Mouse (Mus musculus): Measurements from ENCODE around the gene Slc15a4. TPM values are rescaled to one million over a fixed set of nuclear protein-coding genes. Genes with fewer than 3 reads are reported as not detected.

Gene Slc15a4
- 10 to 100 TPM in 1 of 2 experiments, 1 to 10 TPM in 1; 7.1 to 12.2 TPM for total RNA-seq (2021)
- long read RNA-seq, experiment 1, transcript Slc15a4-201 (8 exons, 2,732 nt): major isoform, 17 of 25 reads
- long read RNA-seq, experiment 1, partial matches to known transcripts: 0 of 25 reads
- long read RNA-seq, experiment 1, other reads (novel, unspliced or antisense): 7 of 25 reads
- long read RNA-seq, experiment 2, transcript Slc15a4-201 (8 exons, 2,732 nt): major isoform, 24 of 32 reads
- long read RNA-seq, experiment 2, partial matches to known transcripts: 2 of 32 reads
- long read RNA-seq, experiment 2, other reads (novel, unspliced or antisense): 2 of 32 reads

DNA sequence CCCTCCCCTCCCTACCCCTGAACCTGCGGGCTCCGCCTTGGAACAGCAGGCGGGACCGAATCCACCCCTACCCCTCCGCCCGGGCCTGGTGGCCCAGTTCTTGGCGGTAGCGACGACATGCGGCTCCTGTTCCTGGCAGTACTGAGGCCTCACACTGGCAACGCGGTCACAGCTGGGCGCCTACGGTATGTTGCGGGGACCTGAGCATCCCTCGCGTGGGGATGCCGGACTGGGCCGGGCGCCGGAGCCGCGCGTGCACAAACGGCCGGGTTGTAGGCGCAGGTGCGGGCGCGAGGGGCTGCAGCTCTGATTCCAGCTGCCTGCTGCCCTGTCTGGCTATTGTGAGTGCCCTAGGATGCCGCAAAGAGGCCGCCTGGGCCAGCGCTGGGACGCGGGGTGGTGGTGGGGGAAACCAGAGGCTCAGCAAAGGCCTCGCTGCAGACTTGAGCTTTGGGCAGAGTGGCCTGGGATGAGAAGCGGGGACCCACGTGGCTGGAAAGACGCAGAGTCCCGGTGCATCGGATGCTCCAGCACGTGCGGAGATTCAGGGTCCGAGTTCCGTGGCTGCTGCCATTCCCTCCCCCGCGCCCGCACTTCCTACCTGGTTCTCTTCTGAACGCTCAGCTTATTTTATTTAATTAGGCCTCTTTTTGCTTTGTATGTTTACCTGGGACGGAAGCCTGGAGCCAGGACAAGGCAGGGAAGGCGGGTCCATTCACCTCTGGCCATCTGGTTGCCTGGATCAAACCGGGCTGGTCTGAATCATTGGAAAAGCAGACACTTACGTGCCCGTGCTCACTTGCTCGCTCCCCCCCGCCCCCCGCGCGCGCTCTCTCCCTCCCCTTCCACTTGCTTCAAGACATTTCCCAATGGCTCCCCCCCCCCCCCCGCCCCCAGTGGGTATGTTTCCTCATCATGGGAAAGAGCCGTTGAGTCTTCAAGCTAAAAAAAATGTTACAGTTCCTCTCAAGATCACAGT is at the start of gene Slc15a4, which contains the start of gene Glt1d1:
Slc15a4 (minus strand) TSS at position 731 of the 979 bp plus-strand sequence.
Glt1d1 (plus strand) TSS at position 96 of the 979 bp plus-strand sequence.
- no peak for DNase-seq

DNA sequence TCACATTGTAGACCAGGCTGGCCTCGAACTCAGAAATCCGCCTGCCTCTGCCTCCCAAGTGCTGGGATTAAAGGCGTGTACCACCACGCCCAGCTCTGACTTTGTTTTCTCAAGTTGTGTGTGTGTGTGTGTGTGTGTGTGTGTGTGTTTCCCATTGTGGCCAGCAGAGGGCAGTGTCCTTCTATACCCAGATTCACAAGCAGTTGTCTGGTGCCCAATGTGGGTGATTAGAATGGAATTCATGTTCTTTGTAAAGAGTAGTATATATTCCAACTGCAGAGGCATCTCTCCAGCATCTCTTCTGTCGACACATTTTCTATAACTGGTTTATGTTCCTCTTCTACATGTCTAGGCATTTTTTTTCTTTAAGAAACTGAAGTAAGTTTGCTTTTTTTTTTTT is 45.8 kb upstream of the Slc15a4 start:
- DNase-seq: no peak

DNA sequence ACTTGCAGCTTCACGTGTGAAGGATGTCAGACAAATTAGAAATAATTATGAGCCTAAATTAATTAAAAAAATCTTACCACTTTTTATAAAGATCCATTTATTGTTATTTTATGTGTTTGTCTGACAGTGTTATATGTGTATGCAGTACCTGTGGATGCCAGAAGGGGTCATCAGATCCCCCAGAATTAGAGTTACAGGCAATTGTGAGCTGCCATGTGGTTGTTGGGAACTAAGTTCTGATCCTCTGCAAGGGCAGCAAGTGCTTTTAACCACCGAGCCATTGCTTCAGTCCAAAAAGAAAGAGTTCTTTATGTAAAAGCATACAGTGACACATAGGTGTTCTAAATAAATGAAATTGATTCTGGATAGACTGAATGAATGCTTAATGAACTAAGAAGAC is 44.9 kb upstream of the Slc15a4 start:
- no peak for DNase-seq

DNA sequence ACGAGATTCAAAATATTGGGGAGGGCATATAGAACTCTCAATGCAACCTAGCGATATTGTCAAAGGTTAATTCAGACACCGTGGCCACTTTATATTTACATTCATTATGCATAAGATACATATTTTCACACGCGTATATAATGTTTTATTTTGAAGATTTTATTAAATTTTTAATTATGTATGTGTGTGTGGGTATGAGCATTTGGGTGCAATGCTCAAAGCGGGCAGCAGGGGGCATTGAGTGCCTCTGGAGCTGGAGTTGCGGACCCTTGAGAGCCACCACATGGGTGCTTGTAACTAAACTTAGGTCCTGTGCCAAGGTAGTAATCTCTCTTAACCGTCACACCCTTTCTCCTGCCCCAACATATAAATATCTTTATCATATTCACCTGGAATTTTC is 41.2 kb upstream of the Slc15a4 start:
- no peak for DNase-seq

DNA sequence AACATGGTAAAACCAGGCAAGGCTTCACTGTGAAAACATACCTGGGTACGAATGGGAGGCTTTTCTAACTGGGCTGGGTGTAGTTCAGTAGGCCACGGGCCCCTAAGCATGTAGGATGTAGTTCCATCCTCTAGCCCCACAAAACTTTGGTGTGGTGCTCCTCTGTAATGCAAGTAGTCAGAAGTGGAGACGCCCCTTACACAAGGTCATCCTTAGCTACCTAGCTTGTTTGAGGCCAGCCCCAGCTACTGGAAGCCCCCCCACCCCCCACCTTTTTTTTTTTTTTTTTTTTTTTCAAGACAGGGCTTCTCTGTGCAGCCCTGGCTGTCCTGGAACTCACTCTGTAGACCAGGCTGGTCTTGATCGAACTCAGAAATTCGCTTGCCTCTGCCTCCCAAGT is 28.3 kb upstream of the Slc15a4 start:
- no peak for DNase-seq

DNA sequence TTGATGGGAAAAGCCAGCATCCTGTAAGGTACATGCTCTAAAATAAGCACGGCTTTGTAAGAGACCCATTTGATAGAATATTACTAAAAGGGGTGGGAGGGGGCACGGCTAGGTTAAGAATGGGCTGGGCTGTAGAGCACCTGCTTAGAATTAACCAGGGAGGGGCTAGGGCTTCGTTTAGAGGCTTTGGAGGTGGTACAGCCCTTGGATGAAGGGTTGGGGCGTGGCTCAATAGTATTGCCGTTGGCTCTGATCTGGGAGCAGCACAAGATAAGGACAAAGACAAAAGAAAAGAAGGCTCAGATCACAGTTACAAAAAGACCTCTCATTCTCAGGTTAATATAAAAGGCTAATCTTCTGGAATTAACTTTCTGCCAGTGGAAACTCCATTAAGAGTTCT is 27.6 kb upstream of the Slc15a4 start:
- DNase-seq: no peak

DNA sequence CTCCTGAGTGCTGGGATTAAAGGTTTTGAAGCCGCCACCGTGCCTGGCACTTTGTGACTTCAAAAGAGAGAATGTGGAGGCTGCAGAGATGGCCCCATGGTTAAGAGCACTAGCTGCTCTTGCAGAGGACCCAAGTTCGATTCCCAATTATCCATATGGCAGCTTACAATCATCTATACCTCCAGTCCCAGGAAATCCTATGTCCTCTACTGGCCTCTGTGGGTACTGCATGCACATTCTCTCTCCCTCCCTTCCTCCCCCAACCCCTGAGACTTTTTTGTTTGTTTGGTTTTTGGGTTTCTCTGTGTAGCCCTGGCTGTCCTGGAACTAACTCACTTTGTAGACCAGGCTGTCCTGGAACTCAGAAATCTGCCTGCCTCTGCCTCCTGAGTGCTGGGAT is 26.6 kb upstream of the Slc15a4 start:
- no peak for DNase-seq

DNA sequence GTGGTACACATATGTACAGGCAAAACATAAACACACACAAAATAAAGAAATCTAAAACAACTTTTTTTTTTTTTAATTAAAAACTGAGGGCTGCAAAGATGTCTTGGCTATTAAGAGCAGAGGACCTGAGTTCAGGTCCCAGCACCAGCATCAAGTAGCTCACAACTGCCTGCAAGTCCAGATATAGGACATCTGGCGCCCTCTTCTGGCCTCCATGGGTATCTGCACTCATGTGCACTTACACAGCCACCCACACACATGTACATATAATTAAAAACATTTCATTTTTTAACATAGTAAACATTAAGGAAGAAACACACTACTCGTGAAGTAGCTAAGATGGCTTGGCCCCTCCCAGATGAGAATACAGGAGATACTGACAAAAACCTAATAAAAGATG is 25.6 kb upstream of the Slc15a4 start:
- no peak for DNase-seq

DNA sequence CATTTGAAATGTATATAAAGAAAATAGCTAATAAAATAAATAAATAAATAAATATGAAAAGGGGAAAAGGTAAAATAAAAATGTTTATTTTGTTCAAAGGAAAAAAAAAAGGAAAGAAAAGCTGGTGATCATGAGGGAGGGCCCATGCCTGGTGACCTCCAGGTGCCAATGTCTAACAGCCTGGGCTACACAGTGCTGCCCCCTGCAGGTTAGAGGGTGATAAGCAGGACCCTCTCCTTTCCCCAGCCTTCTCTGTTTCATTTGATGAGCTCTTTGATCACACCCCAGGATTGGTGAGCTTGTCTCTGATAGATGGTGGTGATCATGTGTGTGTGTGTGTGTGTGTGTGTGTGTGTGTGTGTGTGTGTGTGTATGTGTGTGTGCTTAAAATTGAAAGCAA is 16.4 kb upstream of the Slc15a4 start:
- DNase-seq: no peak

DNA sequence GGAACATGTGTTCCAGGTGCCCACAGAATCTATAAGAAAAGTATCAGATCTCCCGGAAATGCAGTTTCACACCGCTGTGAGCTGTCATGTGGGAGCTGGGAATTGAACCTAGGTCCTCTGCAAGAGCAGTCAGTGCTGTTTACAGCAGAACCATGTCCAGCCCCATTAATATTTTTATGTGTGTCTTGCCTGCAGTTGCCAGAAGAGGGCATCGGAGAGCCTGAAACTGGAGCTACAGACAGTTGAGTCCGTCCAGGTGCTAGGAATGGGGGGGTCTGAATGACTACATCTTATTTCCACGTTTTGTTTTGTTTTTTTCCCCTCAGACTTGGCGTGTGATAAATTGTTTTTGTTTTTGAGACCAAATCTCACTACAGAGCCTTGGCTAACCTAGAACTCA is 15.3 kb upstream of the Slc15a4 start:
- DNase-seq: no peak

DNA sequence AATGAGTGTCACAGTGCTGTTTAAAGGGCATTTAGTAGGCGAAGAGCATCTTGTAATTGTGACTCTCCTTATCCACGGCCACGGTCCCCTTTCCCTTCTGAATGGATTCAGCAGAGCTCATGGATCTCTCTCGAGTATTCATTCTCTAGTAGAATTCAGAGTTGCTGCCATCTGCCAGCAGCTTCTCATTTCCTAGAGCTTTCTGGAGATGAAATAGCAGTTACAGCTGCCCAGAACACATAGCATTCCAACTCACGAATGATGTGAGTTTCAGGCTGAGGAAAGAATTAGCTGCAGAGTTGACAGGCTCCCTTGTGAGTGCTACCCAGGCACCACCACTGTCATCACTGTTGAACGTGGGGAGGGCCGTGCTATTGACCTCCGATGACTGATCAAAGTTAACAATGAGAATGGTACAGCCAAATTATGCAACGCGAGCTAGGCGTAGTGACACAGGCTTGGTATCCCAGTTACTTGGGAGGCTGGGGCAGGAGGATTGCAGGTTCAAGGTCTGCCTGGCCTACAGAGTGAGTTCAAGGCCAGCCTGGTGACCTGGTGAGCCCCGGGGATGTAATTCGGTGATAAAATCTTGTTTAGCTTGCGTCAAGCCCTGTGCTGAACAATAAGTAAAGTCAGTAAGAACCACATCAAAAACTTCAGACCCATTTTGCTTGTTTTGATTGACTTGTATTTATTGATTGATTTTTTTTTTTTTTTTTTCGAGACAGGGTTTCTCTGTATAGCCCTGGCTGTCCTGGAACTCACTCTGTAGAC is 8.7 kb upstream of the Slc15a4 start:
- no peak for DNase-seq

DNA sequence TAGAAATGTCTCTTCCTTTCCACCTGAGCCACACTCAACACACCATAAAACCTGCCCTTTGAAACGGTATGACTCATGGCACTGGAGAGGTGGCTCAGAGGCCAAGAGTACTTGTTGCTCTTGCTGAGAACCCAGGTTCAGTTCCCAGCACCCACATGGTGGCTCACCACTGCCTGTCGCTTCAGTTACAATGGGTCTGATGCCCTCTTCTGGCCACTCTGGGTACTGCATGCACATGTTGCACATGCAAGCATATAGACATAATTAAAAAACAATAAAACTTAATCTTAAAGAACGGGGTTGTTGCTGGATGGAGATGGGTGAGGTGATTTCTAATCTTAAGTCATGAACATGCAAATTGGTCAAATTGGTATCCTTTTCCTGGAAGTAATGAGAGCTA is 7.7 kb upstream of the Slc15a4 start:
- DNase-seq: no peak

DNA sequence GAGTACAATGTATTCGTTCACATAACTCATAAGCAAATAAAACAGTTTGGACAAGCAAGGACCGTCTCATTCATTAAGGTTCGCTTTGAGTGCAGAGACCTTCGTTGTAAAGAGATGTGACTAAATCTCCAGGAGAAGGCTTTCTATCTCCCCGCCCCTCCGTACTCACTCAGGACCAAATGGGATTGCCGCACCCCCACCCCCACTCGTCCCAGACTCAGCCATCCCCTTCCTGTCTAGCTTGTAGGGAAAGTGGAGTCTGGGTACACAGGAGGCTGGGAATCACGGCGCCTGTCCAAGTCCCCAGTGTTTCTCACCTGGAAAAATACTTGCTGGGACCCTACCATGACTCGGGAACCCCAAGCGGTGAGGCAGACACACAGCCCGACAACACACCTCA is 6.9 kb upstream of the Slc15a4 start:
- no peak for DNase-seq

DNA sequence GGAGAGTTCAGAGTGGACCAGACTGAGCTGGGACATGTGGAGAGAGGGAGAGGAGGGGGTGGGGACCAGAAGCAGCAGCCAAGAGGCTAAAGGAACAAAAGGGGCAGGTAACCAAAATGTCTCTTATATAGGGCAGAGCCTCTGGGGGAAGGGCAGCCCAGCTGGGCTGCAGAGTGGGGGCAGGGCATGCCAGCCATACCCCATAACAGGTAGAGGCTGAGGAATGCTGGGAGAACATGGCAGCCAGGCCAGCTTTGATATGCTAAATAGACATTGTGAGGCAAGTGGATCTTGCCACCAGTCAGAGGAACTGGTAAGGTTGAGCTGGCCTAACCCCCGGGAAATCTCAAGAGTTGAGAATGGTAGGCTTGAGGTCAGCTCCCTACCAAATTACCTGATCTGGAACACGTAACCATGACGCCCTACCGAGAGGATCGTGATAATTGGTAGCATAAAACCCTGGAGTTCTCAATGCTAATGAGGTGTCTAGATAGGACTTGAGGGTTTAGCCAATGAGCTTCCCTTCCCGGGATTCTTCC is 6.4 kb upstream of the Slc15a4 start:
- DNase-seq: no peak

DNA sequence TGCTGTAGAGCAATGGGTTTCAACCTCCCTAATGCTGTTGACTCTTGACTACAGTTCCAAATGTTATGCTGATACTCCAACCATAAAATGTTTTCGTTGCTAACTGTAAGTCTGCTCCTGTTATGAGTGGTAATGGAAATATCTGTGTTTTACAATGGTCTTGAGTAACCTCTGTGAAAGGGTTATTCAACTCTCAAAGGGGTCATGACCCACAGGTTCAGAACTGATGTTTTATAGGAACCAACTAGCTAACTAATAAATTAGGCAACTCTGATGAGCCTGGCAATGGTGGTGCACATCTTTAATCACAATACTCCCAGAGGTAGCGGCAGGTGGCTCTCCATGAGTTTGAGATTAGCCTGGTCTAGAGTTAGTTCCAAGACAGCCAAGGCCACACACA is 5.5 kb upstream of the Slc15a4 start:
- no peak for DNase-seq

DNA sequence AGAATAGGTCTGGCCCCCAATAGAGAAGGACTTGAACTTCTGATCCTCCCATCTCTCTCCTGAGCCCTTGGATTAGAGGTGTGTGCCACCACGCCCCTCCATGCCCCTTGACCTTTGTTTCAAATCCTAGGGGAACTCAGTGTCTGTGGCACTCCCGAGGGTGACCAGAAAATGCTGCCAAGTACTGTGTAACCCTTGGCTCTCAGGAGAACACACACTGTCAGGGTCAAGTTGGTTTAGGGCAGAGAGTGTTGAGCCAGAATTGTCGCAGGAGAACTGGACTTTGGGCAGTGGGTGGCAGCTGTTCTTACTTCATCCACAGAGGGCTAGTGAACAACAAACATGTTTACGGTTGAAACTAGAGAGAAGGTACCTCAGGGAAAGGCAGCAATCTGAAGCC is 4.9 kb upstream of the Slc15a4 start:
- DNase-seq: no peak

DNA sequence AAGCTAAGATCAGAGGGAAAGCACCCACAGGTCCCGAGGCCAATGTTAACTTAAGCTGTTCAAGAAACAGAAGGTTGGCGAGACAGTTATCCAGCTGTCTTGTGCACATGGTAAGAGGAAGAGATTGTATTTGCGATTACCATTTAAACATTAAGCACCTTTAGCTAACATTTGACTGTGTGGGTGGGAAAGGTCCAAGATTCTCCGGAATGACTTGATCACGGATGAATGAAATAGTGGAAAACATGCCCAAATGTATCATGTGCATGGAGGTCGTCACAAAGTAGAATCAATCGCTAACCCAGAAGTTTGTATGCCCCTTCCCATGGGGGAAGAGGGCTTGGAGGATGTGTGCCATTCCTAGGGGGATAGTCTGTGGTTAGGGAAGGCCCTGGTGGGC is 969 bp upstream of the Slc15a4 start:
- DNase-seq: no peak

DNA sequence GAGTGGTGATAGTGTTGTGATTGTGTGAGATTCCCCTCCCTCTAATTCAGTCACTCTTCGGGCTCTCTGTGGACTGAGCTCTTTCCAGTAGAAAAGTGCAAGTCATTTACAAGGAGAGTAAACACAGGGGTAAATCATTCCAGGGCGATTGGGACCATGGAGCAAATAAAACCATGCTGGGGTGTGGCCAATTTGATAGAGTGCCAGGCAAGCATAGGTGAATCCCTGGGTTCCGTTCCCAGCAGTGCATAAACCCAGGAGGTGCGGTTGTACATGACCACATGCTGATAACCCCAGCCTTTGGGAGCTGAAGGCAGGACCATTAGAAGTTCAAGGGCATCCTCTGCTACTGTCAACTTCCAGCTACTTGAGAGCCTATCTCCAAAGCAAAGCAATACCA is 491 bp upstream of the Slc15a4 start:
- DNase-seq: no peak

DNA sequence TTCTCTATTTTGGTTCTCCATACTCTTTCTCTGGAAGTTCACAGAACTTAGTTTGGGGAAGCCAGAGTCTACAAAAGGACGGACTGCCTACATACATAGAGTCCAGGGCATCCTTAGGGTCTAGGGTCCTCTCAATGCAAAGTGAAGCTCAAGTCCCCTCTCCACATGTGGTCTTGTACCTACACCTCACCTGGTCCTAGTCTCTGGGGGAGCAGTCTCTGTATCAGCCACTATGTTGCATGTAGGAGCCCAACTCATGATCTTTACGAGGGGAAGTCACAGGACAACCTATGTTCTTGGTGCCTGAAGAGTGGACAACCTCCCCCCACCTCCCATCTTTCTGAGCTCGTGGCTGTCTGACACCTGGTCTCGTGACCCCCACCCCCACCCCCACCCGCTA is 1.0 kb downstream of the Slc15a4 start:
- DNase-seq: no peak

DNA sequence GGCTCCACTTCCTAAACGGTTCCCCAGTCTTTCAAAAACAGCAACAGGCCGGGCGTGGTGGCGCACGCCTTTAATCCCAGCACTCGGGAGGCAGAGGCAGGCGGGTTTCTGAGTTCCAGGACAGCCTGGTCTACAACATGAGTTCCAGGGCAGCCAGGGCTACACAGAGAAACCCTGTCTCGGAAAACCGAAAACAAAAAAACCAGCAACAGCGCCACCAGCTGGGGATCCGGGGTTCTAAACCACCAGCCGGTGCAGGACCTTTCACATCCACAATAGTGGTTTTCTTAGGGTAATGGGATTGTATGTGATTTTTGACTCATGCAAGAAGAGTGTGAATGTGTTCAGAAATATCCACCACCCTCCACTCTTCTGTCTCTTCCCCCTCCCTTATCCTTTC is 5.5 kb downstream of the Slc15a4 start:
- no peak for DNase-seq

DNA sequence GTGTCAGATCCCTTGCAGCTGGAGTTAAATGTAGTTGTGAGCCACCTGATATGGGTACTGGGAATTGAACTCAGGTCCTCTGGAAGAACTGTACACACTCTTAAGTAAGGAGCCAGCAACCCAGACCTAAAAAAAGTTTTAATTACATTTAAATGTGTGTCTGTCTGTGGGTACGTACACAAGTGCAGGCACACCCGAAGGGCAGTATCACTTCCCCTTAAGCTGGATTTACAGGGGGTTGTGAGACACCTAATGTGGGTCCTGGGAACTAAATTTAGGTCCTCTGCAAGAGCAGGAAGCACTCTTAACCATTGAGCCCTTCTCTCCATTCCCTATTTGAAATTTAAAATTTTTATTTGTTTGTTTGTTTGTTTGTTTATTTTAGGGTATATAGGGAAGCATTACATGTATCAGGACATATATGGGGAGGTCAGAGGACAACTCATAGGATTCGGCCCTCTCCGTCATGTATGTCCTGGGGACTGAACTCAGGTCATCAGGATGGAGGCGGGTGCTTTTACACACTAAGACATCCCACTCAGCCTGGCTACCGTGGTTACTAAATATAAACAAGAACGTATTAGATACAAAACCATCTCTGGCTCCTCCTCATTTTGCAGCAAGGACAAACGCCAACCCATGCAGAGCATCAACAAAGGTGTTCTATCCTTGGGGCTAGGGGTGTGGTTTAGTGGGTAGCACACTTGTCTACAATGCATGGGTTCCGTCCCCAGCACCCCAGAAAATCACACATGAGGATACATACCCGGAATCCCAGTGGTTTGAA is 8.1 kb downstream of the Slc15a4 start:
- no peak for DNase-seq

DNA sequence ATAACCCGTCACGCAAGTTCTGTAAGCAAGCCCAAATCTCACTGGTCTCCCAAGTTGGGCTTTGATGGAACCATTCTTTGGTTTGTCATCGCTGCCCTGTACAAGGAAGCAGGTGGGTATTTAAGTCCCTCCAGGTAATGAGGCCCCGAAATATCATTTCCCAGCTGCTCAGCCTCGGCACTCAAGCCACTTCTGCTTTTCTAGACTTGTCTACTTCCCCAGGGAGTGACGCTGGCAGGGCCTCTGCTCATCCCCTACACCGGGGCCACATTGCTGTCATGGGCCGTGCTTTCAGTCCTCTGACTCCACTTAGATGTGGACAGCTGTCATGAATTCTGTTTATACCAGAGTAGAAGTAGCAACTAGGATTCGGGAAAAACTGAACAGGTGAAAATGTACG is 11.6 kb downstream of the Slc15a4 start:
- DNase-seq: no peak

Data from gastrocnemius, postnatal 10 days (tissue).